Mouse (Mus musculus) C2C12 (cell line): ENCODE measurements around the gene Rap1gap2.

Source experiments
- CEBPB ChIP-seq: IDR thresholded peaks from one replicate; pipeline ENCODE4 v1.6.1; 2011; ENCODE audit warnings: low read depth, mild to moderate bottlenecking, control low read depth, moderate library complexity
- CTCF ChIP-seq: IDR thresholded peaks from one replicate; pipeline ENCODE4 v1.5.1; 2011; ENCODE audit not compliant: control insufficient read depth, insufficient read depth, insufficient read length
- FOSL1 ChIP-seq: IDR thresholded peaks from one replicate; pipeline ENCODE4 v1.8.0; 2011; ENCODE audit warnings: mild to moderate bottlenecking, low read length; ENCODE audit not compliant: poor library complexity, insufficient read depth, severe bottlenecking
- MAX ChIP-seq: IDR thresholded peaks from one replicate; pipeline ENCODE4 v1.6.1; 2011; ENCODE audit warnings: mild to moderate bottlenecking, control low read depth
- MYOD1 ChIP-seq: IDR thresholded peaks from one replicate; pipeline ENCODE4 v1.6.1; 2011; ENCODE audit warnings: low read depth; ENCODE audit not compliant: control insufficient read depth, insufficient read length
- USF1 ChIP-seq: IDR thresholded peaks from one replicate; pipeline ENCODE4 v1.6.1; 2011; ENCODE audit warnings: low read depth, mild to moderate bottlenecking, control low read depth, moderate library complexity

- TF ChIP-seq CTCF (no peak), USF1 (no peak), MAX (no peak), FOSL1 (no peak), MYOD1 (no peak), CEBPB (no peak)
Observed at GRCm38 (mm10) chr11:74615571-74615970, 4.9 kb upstream of the Rap1gap2 start.
